Mouse (Mus musculus) C2C12 (cell line): Measurements from ENCODE around the gene Mlc1.

ENCODE experiments used
- CTCF ChIP-seq: IDR thresholded peaks from one replicate; pipeline ENCODE4 v1.5.1; 2011; ENCODE audit not compliant: control insufficient read depth, insufficient read depth, insufficient read length
- MYOG ChIP-seq: IDR thresholded peaks from one replicate; pipeline ENCODE4 v1.6.1; 2011; ENCODE audit not compliant: control insufficient read depth, insufficient read length; ENCODE audit errors: extremely low read depth
- USF1 ChIP-seq: IDR thresholded peaks from one replicate; pipeline ENCODE4 v1.6.1; 2011; ENCODE audit warnings: low read depth, mild to moderate bottlenecking, control low read depth, moderate library complexity

- TF ChIP-seq MYOG = no peak
- TF ChIP-seq USF1 = no peak
- TF ChIP-seq CTCF = no peak
Observed at GRCm38 (mm10) chr15:89020492-89020891, 41.7 kb upstream of the Mlc1 start.
